Mouse (Mus musculus) cerebral cortex, adult 2 months (tissue): ENCODE measurements around the gene Spsb1.

ENCODE experiments used
- WGBS: fragments of 180-500 bp; shearing (Covaris S2); methylation state at CpG from one replicate; pipeline ENCODE4 v1.1.7; 2018; 5-methylcytosine and 5-hydroxymethylcytosine counted together

Gene Spsb1

DNA sequence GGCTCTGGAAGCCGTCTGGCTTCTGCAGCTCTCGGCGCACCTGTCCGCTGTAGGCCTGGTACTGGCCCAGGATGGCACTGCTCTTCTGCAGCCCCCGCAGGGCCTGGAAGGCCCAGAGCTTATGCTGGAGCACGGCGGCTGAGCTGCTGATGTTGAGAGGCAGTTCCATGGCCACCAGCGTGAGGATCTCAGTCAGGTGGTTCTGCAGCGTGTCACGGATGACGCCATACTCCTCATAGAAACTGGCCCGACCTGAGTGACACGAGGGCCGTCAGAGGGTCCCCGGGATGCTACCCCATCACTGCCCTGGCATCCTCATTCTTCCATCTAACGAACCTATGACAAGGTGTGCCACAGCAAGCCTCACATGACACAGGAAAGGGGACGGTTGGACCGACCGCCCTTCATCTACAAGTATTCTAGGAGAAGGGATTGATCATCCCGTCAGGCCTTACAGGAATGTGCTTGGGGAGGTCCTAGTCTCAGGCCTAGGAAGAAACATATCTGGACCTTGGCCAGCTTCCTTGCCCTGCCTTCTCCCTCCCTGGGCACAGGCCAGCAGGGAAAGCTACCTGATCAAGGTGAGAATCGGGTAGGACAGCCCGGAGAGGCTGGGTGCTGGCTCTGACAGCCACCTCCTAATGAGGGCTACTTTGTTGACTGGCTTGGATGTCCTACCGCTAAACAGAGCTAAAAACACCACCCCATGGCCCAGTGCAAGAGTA is 29.2 kb upstream of the Spsb1 start:
- 94% methylated on average over 23 of the region's 23 CpGs for WGBS

DNA sequence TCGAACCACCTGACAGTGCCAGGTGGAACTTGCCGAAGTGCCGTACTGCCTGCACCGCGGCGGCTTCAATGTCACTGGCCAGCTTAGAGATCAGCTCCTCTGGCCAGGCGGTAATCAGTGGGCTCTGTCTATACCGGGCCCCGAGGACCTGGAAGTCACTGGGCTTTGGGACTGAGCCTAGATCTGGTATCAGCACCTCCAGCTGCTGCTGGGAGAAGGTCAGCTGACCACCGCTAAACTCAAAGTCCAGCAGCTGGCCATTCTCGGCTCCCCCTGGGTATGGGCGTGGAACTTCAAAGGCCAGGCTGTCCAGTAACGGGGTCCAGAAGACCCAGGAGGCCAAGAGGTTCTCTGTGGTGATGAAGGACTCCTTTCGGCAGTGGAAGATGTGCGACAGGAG is 27.3 kb upstream of the Spsb1 start:
- WGBS: 89% methylated on average over 15 of the region's 15 CpGs

DNA sequence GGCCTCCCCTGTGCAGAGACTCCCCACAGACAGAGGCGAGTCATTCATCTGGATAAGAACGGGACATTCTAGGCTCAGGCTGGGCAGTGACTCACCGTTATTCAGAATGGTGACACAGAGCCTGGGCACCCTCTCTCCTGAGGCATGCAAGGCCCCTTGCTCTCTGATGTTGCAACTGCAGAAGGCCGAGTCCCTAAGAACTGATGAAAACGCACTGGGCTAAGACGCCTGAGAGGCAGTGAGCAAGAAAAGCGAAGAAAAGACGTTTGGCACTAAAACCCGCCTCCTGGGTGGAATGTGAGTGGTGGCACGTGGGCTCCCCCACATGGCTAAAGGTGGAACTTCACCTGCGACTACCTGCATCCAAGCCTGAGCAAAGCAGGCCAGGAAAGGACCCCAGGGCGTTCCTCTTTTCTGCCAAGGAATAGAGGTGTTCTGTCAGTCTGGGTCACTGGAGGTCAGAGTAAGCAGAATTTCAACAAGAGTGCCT is 25.0 kb upstream of the Spsb1 start:
- WGBS: 5% methylated on average over 12 of the region's 12 CpGs

DNA sequence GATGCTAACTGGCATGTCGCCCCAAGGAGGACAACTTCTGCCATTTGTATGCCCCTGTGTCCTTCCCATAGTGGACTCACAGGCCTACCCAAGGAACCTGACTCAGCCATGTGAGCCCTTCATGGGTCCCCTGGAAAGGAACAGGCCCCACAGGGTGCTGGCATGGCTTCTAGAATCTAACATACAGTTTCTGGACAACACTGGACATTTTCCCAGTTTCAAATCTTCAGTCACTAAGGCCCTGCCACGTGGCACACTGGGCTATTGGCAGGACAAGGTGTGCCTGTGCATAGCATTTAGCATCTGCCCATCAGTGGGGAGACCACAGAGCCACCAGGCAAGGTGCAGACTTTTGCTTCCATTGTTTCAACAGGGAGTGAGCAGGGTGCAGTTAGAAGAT is 24.0 kb upstream of the Spsb1 start:
- 77% methylated on average over 2 of the region's 2 CpGs for WGBS

DNA sequence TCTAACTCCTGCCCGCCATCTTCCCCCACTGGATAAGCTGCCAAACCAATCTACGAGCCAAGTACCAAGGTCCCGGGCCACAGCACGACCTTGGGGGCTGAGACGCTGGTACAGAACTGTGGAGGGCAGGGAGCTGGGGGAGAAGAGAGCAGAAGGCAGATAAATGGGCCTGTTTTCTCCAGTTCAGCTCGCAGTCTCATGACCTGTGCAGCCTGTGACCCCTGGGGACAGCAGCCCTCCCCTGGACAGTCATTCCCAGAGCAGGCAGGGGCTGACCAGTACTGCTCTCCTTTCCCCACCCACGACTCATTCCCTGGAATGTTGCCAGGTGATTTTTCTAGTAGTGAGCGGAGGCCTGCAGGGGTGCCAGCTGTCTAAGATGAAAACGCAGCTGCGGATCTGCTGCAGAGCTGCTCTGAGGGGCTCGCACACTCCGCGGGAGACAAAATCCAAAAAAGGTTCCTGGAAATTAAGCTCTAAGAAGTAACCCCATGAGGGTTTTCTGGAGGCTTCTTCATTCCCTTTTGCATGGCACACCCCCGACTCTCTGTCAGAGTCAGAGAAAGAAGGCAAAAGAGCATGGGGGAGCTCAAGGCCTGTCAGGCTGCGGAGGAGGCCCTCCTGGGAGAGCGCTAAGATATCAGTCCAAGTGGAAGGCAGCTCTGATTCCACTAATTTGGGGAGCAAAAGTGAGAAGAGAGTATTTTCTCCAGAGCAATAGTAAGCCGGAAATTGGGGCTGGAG is 23.1 kb upstream of the Spsb1 start:
- 53% methylated on average over 17 of the region's 17 CpGs for WGBS

DNA sequence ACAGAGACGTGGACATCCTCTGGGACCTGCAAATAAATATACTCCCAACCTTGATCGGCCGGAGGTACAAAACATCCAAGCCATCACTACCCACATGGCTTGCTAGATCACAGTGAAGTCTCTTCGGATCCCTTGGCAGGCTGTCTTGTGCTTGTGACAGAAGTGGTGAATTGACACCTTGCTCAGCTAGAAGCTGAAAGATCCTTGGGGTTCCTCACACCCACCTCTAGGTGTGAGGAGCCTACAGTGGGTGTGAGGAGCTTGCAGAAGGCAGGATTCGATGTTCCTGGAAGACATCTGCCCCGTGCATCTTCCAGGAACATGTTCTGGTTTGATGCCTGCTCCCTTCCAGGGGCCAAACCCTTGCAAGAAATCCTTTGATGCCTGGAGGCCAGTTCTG is 22.3 kb upstream of the Spsb1 start:
- 64% methylated on average over 6 of the region's 6 CpGs for WGBS

DNA sequence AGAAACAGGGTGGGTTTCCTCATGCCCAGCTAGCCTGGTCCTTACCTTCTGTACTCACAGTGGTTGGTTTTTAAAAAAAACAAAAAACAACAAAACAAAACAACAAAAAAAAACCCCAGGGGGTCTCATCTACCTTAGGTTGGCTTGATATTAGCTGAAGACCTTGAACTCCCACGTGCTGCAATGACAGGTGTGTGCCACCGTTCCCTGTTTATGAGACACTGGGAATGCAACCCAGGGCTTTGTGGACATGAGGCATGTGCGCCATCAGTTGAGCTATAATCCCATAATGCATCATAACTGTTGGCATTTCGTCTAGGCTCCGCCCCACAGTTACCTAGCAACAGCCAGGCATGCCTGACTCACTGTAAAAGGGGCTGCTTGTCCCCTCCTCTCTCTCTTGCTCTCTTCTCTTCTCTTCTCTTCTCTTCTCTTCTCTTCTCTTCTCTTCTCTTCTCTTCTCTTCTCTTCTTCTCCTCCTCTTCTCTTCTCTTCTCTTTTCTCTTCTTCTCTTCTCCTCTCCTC is 20.9 kb upstream of the Spsb1 start:
- 71% methylated on average over 5 of the region's 5 CpGs for WGBS

DNA sequence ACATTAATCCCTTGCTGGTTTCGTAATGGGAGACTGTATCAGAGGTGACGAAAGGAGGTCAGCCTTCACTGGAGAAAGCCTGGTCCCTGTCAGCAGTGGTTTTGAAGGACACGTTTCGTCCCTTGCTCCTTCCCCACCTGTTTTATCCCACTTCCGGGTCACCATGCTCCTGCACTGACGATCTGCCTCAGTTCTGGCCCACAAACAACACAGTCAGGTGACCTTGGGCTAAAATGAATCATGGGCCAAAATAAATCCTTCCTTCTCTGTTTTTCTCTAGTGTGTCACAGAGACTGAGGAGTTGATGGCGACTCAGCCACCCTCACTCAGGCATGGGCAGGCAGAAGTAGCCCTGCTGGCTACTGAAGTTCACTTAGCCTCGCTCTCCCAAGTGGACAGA is 20.4 kb upstream of the Spsb1 start:
- WGBS: 81% methylated on average over 8 of the region's 8 CpGs

DNA sequence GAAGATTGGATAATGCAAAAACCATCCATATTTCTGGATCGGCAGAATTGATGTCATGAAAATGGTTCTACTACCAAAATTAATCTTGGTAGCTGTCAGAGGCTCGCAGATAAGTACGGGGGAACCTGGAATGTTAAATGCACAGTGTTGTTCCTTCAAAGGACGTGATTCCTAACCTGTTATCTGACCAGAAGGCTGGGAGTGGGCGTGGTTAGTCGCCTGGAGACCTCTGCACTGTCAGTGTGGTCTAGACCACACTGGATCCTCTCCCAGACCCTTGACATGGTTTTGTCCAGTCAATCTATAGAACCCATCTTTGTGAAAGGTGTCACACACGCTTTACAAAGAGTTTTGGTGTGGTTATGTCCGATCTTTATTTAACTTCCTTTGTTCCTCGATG is 16.6 kb upstream of the Spsb1 start:
- 88% methylated on average over 9 of the region's 9 CpGs for WGBS

DNA sequence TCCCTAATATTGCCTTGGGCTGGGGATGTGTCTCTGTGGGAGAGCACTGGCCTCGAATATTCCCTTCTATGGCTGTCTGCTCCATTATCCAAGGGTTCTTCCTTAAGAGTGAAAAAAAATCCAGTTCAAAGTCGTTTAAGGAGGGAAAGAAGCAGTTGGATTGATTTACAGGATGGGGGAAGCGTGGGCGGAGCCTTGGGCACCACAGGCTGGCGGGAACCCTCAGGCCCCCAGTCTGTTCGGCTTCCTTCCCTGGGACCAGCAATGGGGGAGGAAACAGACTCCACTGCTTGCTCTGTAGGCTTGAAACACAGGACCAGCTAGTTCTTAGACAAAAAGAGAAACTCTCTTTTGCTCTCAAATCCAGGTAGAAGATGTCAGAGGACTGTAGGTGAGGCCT is 13.7 kb upstream of the Spsb1 start:
- WGBS: 71% methylated on average over 6 of the region's 6 CpGs

DNA sequence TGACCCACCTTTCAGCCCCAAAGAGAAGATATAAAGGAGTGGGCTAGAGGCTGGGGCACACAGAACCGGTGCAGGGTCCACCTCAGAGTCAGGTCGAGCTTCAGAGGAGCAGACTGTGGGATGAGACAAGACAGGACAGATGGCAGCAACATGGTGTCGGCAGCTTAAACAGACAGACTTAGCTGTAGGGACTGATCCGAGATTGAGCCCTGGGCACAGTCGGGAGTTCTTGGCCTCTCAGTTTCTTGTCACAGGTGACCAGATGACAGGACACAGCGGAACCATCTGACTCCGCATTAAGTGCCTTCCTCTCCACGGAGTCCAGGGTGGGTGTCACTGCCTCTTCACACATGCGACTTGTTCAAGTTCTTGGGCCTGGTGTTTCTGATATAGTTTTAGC is 12.1 kb upstream of the Spsb1 start:
- 90% methylated on average over 9 of the region's 9 CpGs for WGBS

DNA sequence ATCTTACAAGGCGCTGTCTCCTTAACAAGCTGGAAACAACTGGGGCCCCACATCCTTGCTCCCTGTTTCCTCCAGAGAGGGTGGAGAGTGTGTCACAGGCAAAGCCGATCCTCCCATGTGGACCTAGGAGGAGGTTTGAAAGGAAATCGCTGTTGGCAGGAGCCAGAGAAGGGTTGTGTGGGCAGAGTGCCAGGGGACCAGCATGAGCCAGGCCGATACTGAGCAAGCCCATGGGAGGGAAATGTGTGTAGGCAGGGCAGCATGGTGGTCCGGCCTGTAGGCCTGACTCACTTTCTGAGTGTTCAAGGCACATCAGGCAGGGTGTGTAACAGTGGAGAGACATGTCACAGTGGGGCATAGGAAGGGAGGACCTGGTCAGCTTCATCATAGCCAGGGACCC is 11.4 kb upstream of the Spsb1 start:
- WGBS: 42% methylated on average over 5 of the region's 5 CpGs

DNA sequence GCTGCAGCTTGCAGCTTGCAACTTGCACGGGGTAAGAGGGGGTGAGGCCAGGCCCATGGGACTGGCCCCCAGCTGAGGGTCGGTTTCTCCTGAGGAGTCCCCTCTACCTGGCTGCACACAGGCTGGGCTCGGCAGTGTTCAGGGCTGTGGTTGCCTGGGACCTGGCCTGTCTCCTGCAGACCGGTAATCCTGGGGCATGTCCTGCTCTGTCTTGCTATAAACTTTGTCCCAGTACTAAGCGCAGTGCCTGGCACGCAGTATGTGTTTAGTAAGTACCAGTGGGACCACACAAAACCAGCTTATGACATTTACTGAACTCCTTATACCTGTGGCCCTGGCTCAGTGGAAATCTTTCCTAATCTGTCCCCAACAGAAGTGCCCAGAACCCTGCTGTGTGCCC is 10.8 kb upstream of the Spsb1 start:
- WGBS: 84% methylated on average over 6 of the region's 6 CpGs

DNA sequence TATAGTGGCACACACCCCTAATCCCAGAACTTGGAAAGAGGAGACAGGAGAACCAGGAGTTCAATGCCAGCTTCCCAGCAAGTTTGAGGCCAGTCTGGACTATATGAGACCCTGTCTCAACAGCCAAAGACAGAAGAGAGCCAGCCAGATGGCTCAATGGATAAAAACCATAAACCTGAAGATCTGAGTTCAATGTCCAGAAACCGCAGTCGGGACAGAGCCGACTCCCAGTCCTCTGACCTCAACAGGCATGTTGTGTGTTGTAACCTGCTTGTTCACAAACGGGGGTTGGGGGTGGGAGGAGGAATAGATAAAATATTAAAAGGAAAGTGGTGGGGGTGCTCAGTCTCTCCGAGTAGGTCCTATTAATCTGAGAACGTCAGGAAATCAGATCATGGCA is 10.4 kb upstream of the Spsb1 start:
- WGBS: 90% methylated on average over 6 of the region's 6 CpGs

DNA sequence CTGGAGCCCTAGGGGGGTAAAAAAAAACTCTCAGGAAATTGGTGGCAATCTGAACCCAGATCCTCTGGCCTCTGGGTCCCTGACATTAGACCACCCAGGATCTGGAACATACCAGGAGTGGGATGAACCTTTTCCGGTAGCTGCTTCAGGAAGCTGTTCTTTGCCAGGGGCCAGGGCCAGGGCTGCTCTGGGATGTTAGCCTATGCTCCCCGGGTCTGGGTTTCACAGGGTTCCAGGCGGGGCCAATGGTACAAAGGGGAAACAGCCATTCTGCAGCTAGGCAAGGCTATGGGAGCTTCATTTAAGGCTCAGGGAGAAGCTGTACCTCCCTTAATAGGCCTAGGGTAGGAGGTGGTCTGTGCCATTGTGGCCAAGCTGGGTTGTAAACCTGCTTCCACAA is 9.9 kb upstream of the Spsb1 start:
- WGBS: 83% methylated on average over 3 of the region's 3 CpGs

DNA sequence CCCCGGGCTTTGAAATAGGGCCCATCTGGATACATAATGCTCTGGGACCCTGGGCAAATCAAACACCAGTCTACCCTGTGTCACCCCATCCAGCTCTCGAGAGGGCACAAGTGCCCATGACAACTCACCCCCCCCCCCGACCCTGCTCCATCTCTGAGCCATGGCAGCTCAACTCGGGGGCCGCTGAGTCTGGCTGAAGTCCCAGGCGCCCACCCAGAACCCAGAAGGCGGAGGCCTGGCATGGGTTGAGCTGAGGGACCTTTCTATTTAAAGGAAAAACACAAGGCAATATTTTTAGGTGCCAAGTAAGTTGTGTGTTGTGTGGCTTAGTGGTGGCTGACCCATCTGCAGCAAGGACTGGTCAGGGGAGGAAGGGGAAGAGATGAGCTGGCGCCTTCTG is 9.4 kb upstream of the Spsb1 start:
- 71% methylated on average over 8 of the region's 8 CpGs for WGBS

DNA sequence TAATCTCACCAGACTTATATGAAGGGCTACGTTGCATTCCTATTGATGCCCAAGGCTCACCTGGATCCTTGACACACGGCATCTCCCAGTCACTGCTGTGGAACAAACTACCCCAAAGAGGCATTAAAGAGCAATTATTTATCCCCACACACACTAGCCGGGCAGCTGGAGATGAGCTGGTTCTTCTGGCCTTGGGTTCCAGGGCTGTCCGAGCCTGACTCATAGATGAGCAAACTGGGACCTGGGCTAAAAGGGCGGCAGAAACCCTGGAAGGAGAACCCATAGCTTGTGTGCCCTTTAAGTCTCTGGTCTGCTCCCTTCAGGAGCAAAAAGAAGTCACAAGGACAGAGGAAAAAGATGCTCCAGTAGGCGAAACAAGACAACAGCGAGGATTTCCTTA is 5.5 kb upstream of the Spsb1 start:
- WGBS: 96% methylated on average over 7 of the region's 7 CpGs

DNA sequence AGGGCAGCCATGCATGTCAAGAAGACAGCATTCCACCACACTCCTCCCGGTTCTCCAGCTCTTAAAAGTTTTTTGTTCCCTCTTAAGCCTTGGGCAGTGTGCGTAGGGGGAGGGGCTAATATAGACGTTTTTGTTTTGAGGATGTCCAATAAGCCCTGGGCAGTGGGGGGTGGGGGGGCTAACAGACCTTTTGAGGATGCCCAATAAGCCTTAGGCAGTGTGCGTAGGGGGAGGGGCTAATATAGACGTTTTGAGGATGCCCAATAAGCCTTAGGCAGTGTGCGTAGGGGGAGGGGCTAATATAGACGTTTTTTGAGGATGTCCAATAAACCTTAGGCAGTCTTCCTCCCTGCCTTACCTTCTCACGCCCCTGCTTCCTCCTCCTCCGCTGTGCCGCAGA is 5.0 kb upstream of the Spsb1 start:
- WGBS: 54% methylated on average over 10 of the region's 10 CpGs

DNA sequence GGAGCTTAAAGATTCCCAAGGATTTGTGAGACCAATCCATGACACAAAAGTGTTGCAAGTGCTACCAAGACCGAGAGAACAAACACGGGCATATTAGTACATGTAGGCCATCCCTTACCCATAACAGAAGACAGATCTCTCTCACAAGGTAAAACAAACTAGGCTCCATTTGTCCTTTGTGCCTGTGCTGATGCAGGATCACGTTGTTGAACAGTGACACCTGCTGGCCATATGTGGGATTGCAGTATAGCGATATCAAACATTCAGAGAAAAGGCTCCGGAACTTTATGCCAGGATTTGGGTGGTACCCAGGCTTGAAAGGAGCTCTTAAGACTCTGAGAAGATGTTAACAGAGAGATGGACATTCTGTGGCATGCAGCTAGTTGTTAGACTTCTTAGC is 3.7 kb upstream of the Spsb1 start:
- WGBS: 1% methylated on average over 5 of the region's 5 CpGs

DNA sequence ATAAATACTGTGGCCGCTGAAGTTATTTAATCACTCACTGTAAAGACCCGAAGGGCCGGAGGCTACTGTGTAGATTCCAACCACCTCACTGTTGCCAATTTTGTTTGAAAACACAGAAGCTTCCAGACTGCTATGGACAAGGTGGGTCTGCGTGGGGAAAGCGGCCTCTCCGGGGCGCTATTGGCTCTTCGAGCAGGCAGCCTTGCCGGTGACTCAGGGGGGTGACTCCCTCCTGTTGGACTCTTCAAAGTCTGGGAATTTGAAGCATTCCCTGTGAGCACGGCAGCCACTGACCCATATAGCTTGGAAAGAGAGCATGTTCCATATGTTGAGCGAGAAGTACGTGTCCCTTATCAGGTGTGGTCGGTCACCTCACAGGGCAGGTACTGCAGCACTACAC is 1.2 kb upstream of the Spsb1 start:
- WGBS: 45% methylated on average over 13 of the region's 13 CpGs

DNA sequence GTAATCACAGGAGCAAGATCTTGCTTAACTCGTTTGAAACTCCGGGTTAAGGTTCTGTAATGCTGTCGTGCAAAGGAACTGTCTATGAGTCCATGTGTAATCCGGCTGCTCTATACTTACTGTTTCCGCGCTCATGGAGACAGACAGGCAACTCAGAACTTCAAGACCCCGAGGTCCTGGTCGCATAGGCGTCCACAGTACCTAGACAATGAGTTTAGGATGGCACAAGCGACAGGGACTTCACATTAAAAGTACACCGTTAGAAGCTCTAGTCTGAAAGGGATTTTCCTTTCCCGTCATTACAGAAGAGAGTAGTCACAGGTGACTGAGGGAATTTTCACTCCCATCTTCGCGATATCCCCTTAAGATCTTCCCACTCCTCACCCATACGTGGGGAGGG is 788 bp upstream of the Spsb1 start:
- WGBS: 13% methylated on average over 15 of the region's 15 CpGs

DNA sequence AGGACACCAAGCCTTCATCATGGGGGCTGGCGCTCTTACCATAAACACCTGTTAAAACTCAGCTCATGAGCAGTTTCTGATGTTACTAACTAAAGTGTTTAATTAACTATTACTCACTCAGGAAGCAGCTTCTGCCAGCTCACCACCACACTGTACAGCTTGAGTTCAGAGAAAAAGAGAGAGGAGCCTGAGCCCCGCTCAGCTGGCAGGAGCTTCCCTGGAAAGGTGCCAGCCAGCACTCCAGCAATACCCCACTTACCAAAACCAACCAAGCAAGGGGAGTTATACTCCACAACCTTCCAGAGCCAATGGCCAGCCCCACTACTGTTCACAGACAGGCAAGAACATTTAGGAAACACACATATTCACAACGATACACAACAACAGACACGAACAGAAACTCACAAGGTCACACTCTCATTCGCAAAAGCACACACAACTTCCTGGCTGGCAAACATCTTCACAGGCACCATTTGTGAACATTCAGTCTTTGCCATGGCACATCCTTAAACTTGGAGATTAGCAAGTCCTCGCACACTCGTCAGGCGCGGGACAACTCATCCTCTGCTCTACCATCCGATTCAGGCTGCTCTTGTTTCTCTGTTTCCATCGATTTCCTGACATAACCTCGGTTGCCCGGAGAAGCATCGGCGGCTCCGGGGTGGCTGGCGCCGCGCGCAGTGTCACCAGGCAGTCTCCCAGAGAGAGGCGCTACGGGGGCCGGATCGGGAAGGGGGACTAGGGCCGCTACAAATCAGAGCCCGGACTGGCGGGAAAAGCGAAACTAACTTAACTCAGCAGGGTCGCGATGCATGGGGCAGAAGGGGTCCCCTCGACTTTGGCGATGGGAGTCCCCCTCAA is 992 bp downstream of the Spsb1 start:
- 3% methylated on average over 32 of the region's 32 CpGs for WGBS
